Mouse (Mus musculus) MEL (cell line): Measurements from ENCODE around the gene Nr1h4. TPM values are rescaled to one million over a fixed set of nuclear protein-coding genes. Genes with fewer than 3 reads are reported as not detected.

Experiments
- DNase-seq: peaks from one replicate; pipeline ENCODE4 v3.0.0; 2011; ENCODE audit warnings: low read depth, low spot score
- H3K27ac ChIP-seq: 2 replicates; pipeline ENCODE4 v1.5.1; 2012; ENCODE audit warnings: low read depth, mild to moderate bottlenecking, control low read depth, low read length, moderate library complexity; ENCODE audit not compliant: control insufficient read depth
- H3K27me3 ChIP-seq, 2 experiments: fragments of 150-350 bp in 1 of 2; sonication (generic) in 1 of 2; 2 replicates each; pipeline ENCODE4 v1.6.1; 2012; ENCODE audit warnings: low read length in 2 of 2, mild to moderate bottlenecking in 2 of 2, improper control_type of control experiment in 1 of 2, moderate library complexity in 1 of 2; ENCODE audit not compliant: insufficient read depth in 2 of 2, control insufficient read depth in 1 of 2
- H3K36me3 ChIP-seq, 2 experiments: 2 replicates each; pipeline ENCODE4 v1.6.1; 2012 to 2014; ENCODE audit warnings: low read length in 2 of 2, improper control_type of control experiment in 1 of 2, inconsistent platforms in 1 of 2, mild to moderate bottlenecking in 1 of 2; ENCODE audit not compliant: insufficient read depth in 2 of 2, control insufficient read depth in 1 of 2
- H3K4me1 ChIP-seq, 2 experiments: fragments of 150-350 bp in 1 of 2; sonication (generic) in 1 of 2; 2 replicates each; pipeline ENCODE4 v1.6.1; 2012; ENCODE audit warnings: low read length in 2 of 2, improper control_type of control experiment in 1 of 2, mild to moderate bottlenecking in 1 of 2; ENCODE audit not compliant: insufficient read depth in 2 of 2, control insufficient read depth in 1 of 2
- H3K4me3 ChIP-seq, 2 experiments: fragments of 150-350 bp in 1 of 2; sonication (generic) in 1 of 2; 2 replicates each; pipeline ENCODE4 v1.5.1; 2012; ENCODE audit warnings: low read depth in 2 of 2, low read length in 2 of 2, mild to moderate bottlenecking in 2 of 2, moderate library complexity in 2 of 2, control low read depth in 1 of 2, improper control_type of control experiment in 1 of 2; ENCODE audit not compliant: control insufficient read depth in 1 of 2, insufficient read depth in 1 of 2
- H3K79me2 ChIP-seq: 2 replicates; pipeline ENCODE4 v1.6.1; 2012; ENCODE audit warnings: mild to moderate bottlenecking, low read length, moderate library complexity; ENCODE audit not compliant: control insufficient read depth, poor library complexity, insufficient read depth
- H3K9ac ChIP-seq: 2 replicates; pipeline ENCODE4 v1.6.1; 2012; ENCODE audit warnings: low read depth, mild to moderate bottlenecking, control low read depth, low read length, moderate library complexity; ENCODE audit not compliant: control insufficient read depth, poor library complexity, severe bottlenecking
- H3K9me3 ChIP-seq: fragments of 150-350 bp; sonication (generic); replicated peaks from 2 replicates; pipeline ENCODE4 v1.6.1; 2012; ENCODE audit warnings: mild to moderate bottlenecking, low read length, improper control_type of control experiment, moderate library complexity; ENCODE audit not compliant: insufficient read depth
- CTCF ChIP-seq, 3 experiments: IDR thresholded peaks in 2 of 3; conservative IDR thresholded peaks in 1 of 3; 2 replicates each; pipeline ENCODE4 v1.5.1; 2011 to 2012; ENCODE audit warnings: low read length in 3 of 3, low read depth in 2 of 3, mild to moderate bottlenecking in 2 of 3, improper control_type of control experiment in 1 of 3, inconsistent platforms in 1 of 3, mixed read lengths in 1 of 3, moderate library complexity in 1 of 3; ENCODE audit not compliant: control insufficient read depth in 1 of 3, insufficient read depth in 1 of 3, poor library complexity in 1 of 3, severe bottlenecking in 1 of 3
- E2F4 ChIP-seq: IDR thresholded peaks from 2 replicates; pipeline ENCODE4 v1.6.1; 2011; ENCODE audit warnings: low read depth, low read length, improper control_type of control experiment, borderline replicate concordance
- ELF1 ChIP-seq: IDR thresholded peaks from 2 replicates; pipeline ENCODE4 v1.6.1; 2014; ENCODE audit warnings: low read depth, mild to moderate bottlenecking, inconsistent platforms, low read length, improper control_type of control experiment, moderate library complexity
- ETS1 ChIP-seq: IDR thresholded peaks from 2 replicates; pipeline ENCODE4 v1.6.1; 2012; ENCODE audit warnings: low read depth, mild to moderate bottlenecking, inconsistent platforms, low read length, improper control_type of control experiment, moderate library complexity
- GABPA ChIP-seq: IDR thresholded peaks from 2 replicates; pipeline ENCODE4 v1.6.1; 2012; ENCODE audit warnings: low read depth, mild to moderate bottlenecking, inconsistent platforms, low read length, improper control_type of control experiment, moderate library complexity
- HCFC1 ChIP-seq: IDR thresholded peaks from 2 replicates; pipeline ENCODE4 v1.6.1; 2012; ENCODE audit warnings: low read depth, mild to moderate bottlenecking, inconsistent platforms, low read length, improper control_type of control experiment, moderate library complexity
- MEF2A ChIP-seq: IDR thresholded peaks from 2 replicates; pipeline ENCODE4 v1.6.1; 2014; ENCODE audit warnings: low read depth, mild to moderate bottlenecking, inconsistent platforms, low read length, improper control_type of control experiment; ENCODE audit not compliant: poor library complexity, insufficient replicate concordance, severe bottlenecking; ENCODE audit errors: extremely low read depth
- MYB ChIP-seq: IDR thresholded peaks from 2 replicates; pipeline ENCODE4 v1.6.1; 2011; ENCODE audit warnings: mild to moderate bottlenecking, low read depth, low read length, improper control_type of control experiment
- MYC ChIP-seq: IDR thresholded peaks from 2 replicates; pipeline ENCODE4 v1.6.1; 2011; ENCODE audit warnings: low read depth, mild to moderate bottlenecking, low read length, improper control_type of control experiment, moderate library complexity
- POLR2A ChIP-seq, 2 experiments: IDR thresholded peaks; 2 replicates each; pipeline ENCODE4 v1.6.1; 2011 to 2012; ENCODE audit warnings: low read length in 2 of 2, mild to moderate bottlenecking in 2 of 2, control low read depth in 1 of 2, improper control_type of control experiment in 1 of 2, low read depth in 1 of 2, moderate library complexity in 1 of 2; ENCODE audit not compliant: control insufficient read depth in 1 of 2, insufficient read depth in 1 of 2, poor library complexity in 1 of 2
- POLR2AphosphoS2 ChIP-seq: IDR thresholded peaks from 2 replicates; pipeline ENCODE4 v1.6.1; 2011; ENCODE audit warnings: low read length, improper control_type of control experiment
- RAD21 ChIP-seq: IDR thresholded peaks from 2 replicates; pipeline ENCODE4 v1.6.1; 2011; ENCODE audit warnings: mild to moderate bottlenecking, low read depth, low read length, improper control_type of control experiment
- TBP ChIP-seq: IDR thresholded peaks from 2 replicates; pipeline ENCODE4 v1.8.0; 2011; ENCODE audit warnings: low read depth, low read length, improper control_type of control experiment
- USF2 ChIP-seq, 2 experiments: IDR thresholded peaks; 2 replicates each; pipeline ENCODE4 v1.6.1; 2011 to 2012; ENCODE audit warnings: improper control_type of control experiment in 2 of 2, low read length in 2 of 2, borderline replicate concordance in 1 of 2, inconsistent platforms in 1 of 2, low read depth in 1 of 2, mild to moderate bottlenecking in 1 of 2; ENCODE audit not compliant: insufficient read depth in 1 of 2
- ZC3H11A ChIP-seq: IDR thresholded peaks from 2 replicates; pipeline ENCODE4 v1.6.1; 2012; ENCODE audit warnings: low read depth, mild to moderate bottlenecking, inconsistent platforms, low read length, improper control_type of control experiment
- ZMIZ1 ChIP-seq: IDR thresholded peaks from 2 replicates; pipeline ENCODE4 v1.6.1; 2012; ENCODE audit warnings: low read depth, mild to moderate bottlenecking, inconsistent platforms, low read length, improper control_type of control experiment, moderate library complexity
- polyA plus RNA-seq, 2 experiments: library from polyadenylated mRNA; stranded (reverse) in 1 of 2; unstranded in 1 of 2; fragments of >175 nt in 1 of 2; fragments of >200 nt in 1 of 2; gene quantifications; 2 replicates each; pipeline versions ENCODE4 v1.2.1 to v1.2.4; 2012; ENCODE audit warnings: low replicate concordance in 2 of 2, low read depth in 1 of 2; ENCODE audit not compliant: insufficient read length in 2 of 2, insufficient read depth in 1 of 2, missing spikeins in 1 of 2
- total RNA-seq: library from RNA; depleted of rRNA; stranded (reverse); fragments of 300-350 nt; gene quantifications from 2 replicates; pipeline ENCODE4 v1.2.3, GENCODE M21; 2012

Gene Nr1h4
- total and polyA plus RNA-seq, 3 experiments, result not detected

GRCm38 (mm10) chr10:89483113-89483512, 50.3 kb downstream of the Nr1h4 start:
- H3K9me3 ChIP-seq, result no peaks in the 10 kb centered on the region
- no peaks in the 10 kb centered on the region; a peak in 1 of 4 replicates for H3K27me3 ChIP-seq
- H3K9ac ChIP-seq, result no peak overlapping the region
- TF ChIP-seq RAD21, result no peak
- no peak for TF ChIP-seq ZC3H11A
- no peak for TF ChIP-seq CTCF (IDR thresholded peaks at IDR 0.05 in 2 of 3, conservative IDR thresholded peaks at IDR 0.05 in 1 of 3; ENCODE audit: control insufficient read depth in 1 of 3, insufficient read depth in 1 of 3, low read depth in 2 of 3, low read length in 3 of 3, poor library complexity in 1 of 3, severe bottlenecking in 1 of 3)
- no peak for TF ChIP-seq ETS1
- TF ChIP-seq ELF1, result no peak
- no peak for TF ChIP-seq TBP
- no peak for TF ChIP-seq ZMIZ1
- no peak for TF ChIP-seq POLR2AphosphoS2
- H3K4me1 ChIP-seq, result peaks cover 9 to 29% of the 10 kb centered on the region in 2 experiments
- H3K79me2 ChIP-seq, result no peaks in the 10 kb centered on the region
- H3K36me3 ChIP-seq, result peaks cover 0 to 39% of the 10 kb centered on the region in 2 experiments; a peak in 2 of 4 replicates
- no peak overlapping the region for H3K4me3 ChIP-seq
- no peak for DNase-seq
- H3K27ac ChIP-seq, result no peak overlapping the region

- DNase-seq, result no peak
- Histone ChIP-seq H3K27me3 (no peaks in the 10 kb centered on the region; a peak in 1 of 4 replicates), H3K36me3 (peaks cover 0 to 31% of the 10 kb centered on the region in 2 experiments; a peak in 2 of 4 replicates), H3K9me3 (no peaks in the 10 kb centered on the region), H3K79me2 (no peaks in the 10 kb centered on the region), H3K27ac (no peak overlapping the region), H3K9ac (no peak overlapping the region), H3K4me1 (peaks cover 8 to 24% of the 10 kb centered on the region in 2 experiments), H3K4me3 (no peak overlapping the region)
- TF ChIP-seq ETS1 (no peak), HCFC1 (no peak), USF2 (IDR thresholded peaks at IDR 0.05; ENCODE audit: borderline replicate concordance in 1 of 2, insufficient read depth in 1 of 2, low read depth in 1 of 2, low read length in 2 of 2) (no peak), MYB (no peak), ELF1 (no peak), MYC (no peak), GABPA (no peak), E2F4 (no peak), POLR2A (IDR thresholded peaks at IDR 0.05; ENCODE audit: control insufficient read depth in 1 of 2, insufficient read depth in 1 of 2, low read depth in 1 of 2, low read length in 2 of 2, poor library complexity in 1 of 2) (no peak), MEF2A (no peak)
These were observed 51.2 kb downstream of the Nr1h4 start for GRCm38 (mm10) chr10:89482142-89482681.
